Mouse (Mus musculus) ES-E14 (cell line): ENCODE results near the gene Armc7. TPM values are rescaled to one million over a fixed set of nuclear protein-coding genes. Genes with fewer than 3 reads are reported as not detected.

Experiments
- DNase-seq: peaks from one replicate; pipeline ENCODE4 v3.0.0-alpha.2; 2013; ENCODE audit warnings: low read depth, low spot score
- H3K27ac ChIP-seq: 2 replicates; pipeline ENCODE4 v1.5.1; 2012; ENCODE audit warnings: low read depth, mild to moderate bottlenecking, low read length, moderate library complexity, mixed read lengths; ENCODE audit not compliant: poor library complexity, insufficient read depth, severe bottlenecking
- H3K36me3 ChIP-seq: 2 replicates; pipeline ENCODE4 v1.6.1; 2012; ENCODE audit warnings: mild to moderate bottlenecking, low read length, moderate library complexity, mixed read lengths; ENCODE audit not compliant: control insufficient read depth, poor library complexity, insufficient read depth, severe bottlenecking
- H3K4me1 ChIP-seq, 2 experiments: fragments of 150-350 bp in 1 of 2; sonication (generic) in 1 of 2; 2 replicates each; pipeline ENCODE4 v1.6.1; 2012; ENCODE audit warnings: low read length in 2 of 2, mild to moderate bottlenecking in 1 of 2, mixed read lengths in 1 of 2; ENCODE audit not compliant: control insufficient read depth in 2 of 2, insufficient read depth in 2 of 2, poor library complexity in 1 of 2
- H3K4me3 ChIP-seq, 2 experiments: fragments of 150-350 bp in 1 of 2; sonication (generic) in 1 of 2; 2 replicates each; pipeline ENCODE4 v1.5.1; 2012; ENCODE audit warnings: low read length in 2 of 2, low read depth in 1 of 2, mild to moderate bottlenecking in 1 of 2, mixed read lengths in 1 of 2; ENCODE audit not compliant: insufficient read depth in 1 of 2, poor library complexity in 1 of 2, severe bottlenecking in 1 of 2
- H3K9ac ChIP-seq: 2 replicates; pipeline ENCODE4 v1.6.1; 2012; ENCODE audit warnings: low read depth, mild to moderate bottlenecking, low read length, mixed read lengths; ENCODE audit not compliant: poor library complexity, insufficient read depth, severe bottlenecking
- H3K9me3 ChIP-seq: fragments of 150-350 bp; sonication (generic); 2 replicates; pipeline ENCODE4 v1.6.1; 2012; ENCODE audit warnings: low read depth, mild to moderate bottlenecking, low read length; ENCODE audit not compliant: control insufficient read depth, insufficient read depth
- CHD2 ChIP-seq: IDR thresholded peaks from 2 replicates; pipeline ENCODE4 v1.6.1; 2014; ENCODE audit warnings: mild to moderate bottlenecking, low read depth, low read length, inconsistent platforms
- HCFC1 ChIP-seq: IDR thresholded peaks from 2 replicates; pipeline ENCODE4 v1.6.1; 2012; ENCODE audit warnings: low read length, inconsistent platforms, borderline replicate concordance; ENCODE audit not compliant: insufficient read depth
- MAFK ChIP-seq: IDR thresholded peaks from 2 replicates; pipeline ENCODE4 v1.6.1; 2014; ENCODE audit warnings: mild to moderate bottlenecking, low read depth, low read length, inconsistent platforms; ENCODE audit not compliant: insufficient read depth
- ZC3H11A ChIP-seq: IDR thresholded peaks from 2 replicates; pipeline ENCODE4 v1.6.1; 2012; ENCODE audit warnings: low read depth, mild to moderate bottlenecking, inconsistent platforms, low read length, borderline replicate concordance
- ZNF384 ChIP-seq: IDR thresholded peaks from 2 replicates; pipeline ENCODE4 v1.6.1; 2012; ENCODE audit warnings: low read depth, low read length, inconsistent platforms
- in situ Hi-C, 2 experiments: fragments of 600-800 bp; cut with MboI; formaldehyde crosslinking; loops; one replicate each; pipeline ENCODE4 v1.15.1; 2025; ENCODE audit warnings: low sequenced_read_pairs in 2 of 2, inconsistent platforms in 1 of 2; ENCODE audit not compliant: unreplicated experiment in 2 of 2
- total RNA-seq: library from RNA; depleted of rRNA; stranded (reverse); fragments of 300-350 nt; gene quantifications from 2 replicates; pipeline ENCODE4 v1.2.3, GENCODE M21; 2012

The Armc7 gene
- total RNA-seq, 1 experiment, result 4.8 TPM

DNA sequence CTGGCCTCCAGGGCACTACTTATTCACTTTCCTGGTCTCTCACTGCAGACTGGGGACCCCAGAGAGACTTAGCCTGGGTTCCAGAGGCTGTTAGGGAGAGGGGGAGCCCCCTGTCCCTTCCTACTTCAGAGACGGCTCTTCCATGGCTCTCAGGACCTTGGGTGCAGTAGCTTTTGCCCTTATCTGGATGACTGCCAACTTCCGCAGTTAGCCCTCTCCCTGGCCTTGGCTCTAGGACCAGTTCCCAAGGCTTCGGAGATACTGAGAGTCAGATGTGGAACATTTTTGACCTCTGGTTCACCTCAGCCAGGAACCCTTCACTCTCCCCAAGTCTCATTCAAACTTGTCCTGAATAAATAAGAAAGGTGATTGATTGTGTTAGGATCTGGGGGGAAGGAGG is 28.6 kb upstream of the Armc7 start:
- H3K4me3 ChIP-seq, result no peak overlapping the region
- no peak overlapping the region for H3K9ac ChIP-seq
- in situ Hi-C loops, result no loop called here
- no peak for TF ChIP-seq ZC3H11A
- TF ChIP-seq CHD2, result no peak
- TF ChIP-seq HCFC1, result no peak
- no peak for TF ChIP-seq MAFK
- no peak for TF ChIP-seq ZNF384
- H3K9me3 ChIP-seq, result no peaks in the 10 kb centered on the region
- no peaks in the 10 kb centered on the region for H3K36me3 ChIP-seq
- H3K4me1 ChIP-seq, result peaks cover 0 to 1% of the 10 kb centered on the region in 2 experiments; a peak in 1 of 4 replicates
- H3K27ac ChIP-seq, result no peak overlapping the region
- DNase-seq, result no peak

- Histone ChIP-seq H3K36me3 (no peaks in the 10 kb centered on the region), H3K9ac (peak overlapping the region; percentile 42; the same call in 1 of the 2 replicates), H3K27ac (no peak overlapping the region), H3K4me3 (peak overlapping the region; percentile 51 to 52; a peak in 3 of 4 replicates), H3K9me3 (no peaks in the 10 kb centered on the region), H3K4me1 (peaks cover 0 to 1% of the 10 kb centered on the region in 2 experiments; a peak in 1 of 4 replicates)
- DNase-seq, result no peak
- in situ Hi-C loops, result no loop called here
- no peak for TF ChIP-seq ZC3H11A
- TF ChIP-seq HCFC1, result no peak
- TF ChIP-seq MAFK, result no peak
- no peak for TF ChIP-seq CHD2
- no peak for TF ChIP-seq ZNF384
Measured at GRCm38 (mm10) chr11:115447321-115447885, 28.1 kb upstream of the Armc7 start.

- H3K27ac ChIP-seq, result no peak overlapping the region
- TF ChIP-seq MAFK (no peak), CHD2 (no peak), HCFC1 (no peak), ZC3H11A (no peak), ZNF384 (no peak)
- peak overlapping the region; percentile 51 to 52 for H3K4me3 ChIP-seq
- in situ Hi-C loops, result no loop called here
- no peaks in the 10 kb centered on the region for H3K36me3 ChIP-seq
- peaks cover 0 to 1% of the 10 kb centered on the region in 2 experiments; a peak in 1 of 4 replicates for H3K4me1 ChIP-seq
- peak overlapping the region; percentile 42; the same call in 1 of the 2 replicates for H3K9ac ChIP-seq
- no peaks in the 10 kb centered on the region for H3K9me3 ChIP-seq
- no peak for DNase-seq
Measured at GRCm38 (mm10) chr11:115448075-115448474, 27.4 kb upstream of the Armc7 start.

GRCm38 (mm10) chr11:115448998-115449397 is 26.5 kb upstream of the Armc7 start:
- in situ Hi-C loops, result no loop called here
- TF ChIP-seq HCFC1 (no peak), MAFK (no peak), ZNF384 (no peak), ZC3H11A (no peak), CHD2 (no peak)

More at GRCm38 (mm10) chr11:115448998-115449397, 26.5 kb upstream of the Armc7 start:
- Histone ChIP-seq H3K9me3 (no peaks in the 10 kb centered on the region), H3K9ac (no peak overlapping the region), H3K36me3 (no peaks in the 10 kb centered on the region), H3K27ac (no peak overlapping the region), H3K4me3 (no peak overlapping the region), H3K4me1 (peaks cover 0 to 1% of the 10 kb centered on the region in 2 experiments; a peak in 1 of 4 replicates)
- no peak for DNase-seq
